Mouse (Mus musculus) cerebellum, adult 18-20 months (tissue): ENCODE measurements around the gene Shank1.

Experiments
- DNase-seq, 2 experiments: peaks; one replicate each; pipeline ENCODE4 v3.0.0; 2021

Gene Shank1

DNA sequence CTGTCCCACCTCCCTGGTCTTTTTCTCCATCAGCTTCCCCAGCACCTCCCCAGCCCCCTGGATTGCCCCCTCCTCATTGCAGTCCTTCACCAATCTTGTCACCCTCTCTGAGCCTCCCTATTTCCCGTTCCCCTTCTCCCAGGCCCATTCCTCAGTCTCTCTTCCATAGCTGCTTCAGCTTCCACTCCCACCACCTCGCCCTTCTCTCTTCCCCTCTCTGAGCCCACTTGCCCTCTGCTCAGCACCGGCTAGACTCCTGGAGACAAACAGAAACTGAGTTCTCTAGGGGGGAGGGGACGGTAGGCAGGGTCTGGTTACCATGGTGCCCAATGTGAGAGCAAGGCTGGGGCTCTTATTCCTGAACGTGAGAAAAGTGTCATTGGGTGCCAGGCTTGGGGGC lies 64.7 kb downstream of the Shank1 start:
- peak in 1 of 2 experiments; percentile 28 for DNase-seq

DNA sequence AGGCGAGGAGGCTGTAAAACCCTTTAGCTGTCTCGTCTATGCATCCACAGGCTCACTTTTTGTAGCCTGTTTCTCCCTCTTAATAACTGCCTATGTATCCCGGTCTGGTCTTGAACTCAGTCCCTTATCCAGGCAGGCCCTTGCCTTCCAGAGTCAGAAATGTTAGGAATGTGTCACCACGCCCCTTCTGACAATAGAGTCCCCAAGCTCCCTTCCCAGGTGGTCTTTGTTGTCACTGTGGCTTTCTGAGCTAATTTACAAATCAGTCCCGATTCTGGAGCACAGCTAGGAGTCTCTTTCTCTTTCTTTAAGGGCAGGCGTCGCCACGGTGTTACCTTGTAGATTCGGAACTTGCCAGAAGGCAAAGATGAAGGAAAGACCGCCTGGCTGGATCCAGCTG lies 65.2 kb downstream of the Shank1 start:
- no peak for DNase-seq

DNA sequence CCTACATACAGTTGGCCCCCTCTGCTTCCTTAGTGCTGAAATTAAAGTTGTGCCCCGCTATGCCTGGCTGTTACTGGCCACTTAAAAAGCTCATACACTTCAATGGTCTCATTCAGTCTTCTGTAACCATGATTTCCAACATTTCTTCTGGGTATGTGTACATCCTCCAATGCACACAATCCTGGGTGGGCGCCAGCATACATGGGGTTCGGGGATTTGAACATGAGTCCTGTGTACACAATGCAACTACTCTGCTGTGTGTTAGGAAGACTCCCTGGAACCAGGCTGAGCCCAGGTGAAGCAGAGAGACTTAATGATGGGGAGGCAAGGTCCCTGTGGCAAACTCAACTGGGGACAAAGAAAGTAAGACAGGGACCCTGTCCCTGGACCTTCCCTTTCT lies 65.7 kb downstream of the Shank1 start:
- no peak for DNase-seq

DNA sequence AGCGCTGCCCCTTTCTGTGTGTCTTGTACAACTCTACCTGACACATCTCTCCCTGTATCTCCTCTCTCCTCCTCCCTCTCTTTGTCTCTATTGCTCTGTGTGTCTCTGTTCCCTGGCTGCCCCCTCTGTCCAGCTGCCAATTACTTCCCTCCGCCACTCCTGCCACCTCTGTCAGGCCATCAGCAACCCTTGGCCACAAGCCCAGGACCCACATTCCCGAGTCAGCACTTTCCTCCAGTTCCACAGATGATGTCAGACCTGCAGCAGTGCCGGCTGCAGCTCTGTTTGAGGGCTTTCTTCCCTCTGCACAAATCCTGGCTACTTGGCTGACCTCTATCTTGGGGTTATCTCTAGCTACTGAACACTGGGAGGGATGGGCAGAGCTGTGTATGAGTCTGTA lies 68.2 kb downstream of the Shank1 start:
- DNase-seq: no peak

DNA sequence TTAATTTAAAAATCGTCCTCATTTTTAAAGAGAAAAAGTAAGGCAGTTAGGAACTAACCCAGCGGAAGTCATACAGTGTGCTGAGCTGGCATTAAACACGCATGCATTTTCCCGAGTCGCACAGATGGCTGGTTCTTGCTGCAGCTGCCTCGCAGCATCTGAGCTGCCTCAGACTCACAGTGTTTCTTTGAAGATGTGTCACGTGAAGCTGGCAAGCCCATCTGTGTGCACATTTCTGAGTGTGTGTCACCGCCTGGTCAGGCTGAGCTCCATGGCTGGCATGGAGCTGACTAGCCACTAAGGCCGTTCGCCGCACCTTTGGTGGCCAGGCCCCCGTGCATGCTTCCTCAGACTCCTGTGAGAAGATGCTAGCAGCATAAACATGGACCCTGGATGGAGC lies 72.5 kb downstream of the Shank1 start:
- no peak for DNase-seq

DNA sequence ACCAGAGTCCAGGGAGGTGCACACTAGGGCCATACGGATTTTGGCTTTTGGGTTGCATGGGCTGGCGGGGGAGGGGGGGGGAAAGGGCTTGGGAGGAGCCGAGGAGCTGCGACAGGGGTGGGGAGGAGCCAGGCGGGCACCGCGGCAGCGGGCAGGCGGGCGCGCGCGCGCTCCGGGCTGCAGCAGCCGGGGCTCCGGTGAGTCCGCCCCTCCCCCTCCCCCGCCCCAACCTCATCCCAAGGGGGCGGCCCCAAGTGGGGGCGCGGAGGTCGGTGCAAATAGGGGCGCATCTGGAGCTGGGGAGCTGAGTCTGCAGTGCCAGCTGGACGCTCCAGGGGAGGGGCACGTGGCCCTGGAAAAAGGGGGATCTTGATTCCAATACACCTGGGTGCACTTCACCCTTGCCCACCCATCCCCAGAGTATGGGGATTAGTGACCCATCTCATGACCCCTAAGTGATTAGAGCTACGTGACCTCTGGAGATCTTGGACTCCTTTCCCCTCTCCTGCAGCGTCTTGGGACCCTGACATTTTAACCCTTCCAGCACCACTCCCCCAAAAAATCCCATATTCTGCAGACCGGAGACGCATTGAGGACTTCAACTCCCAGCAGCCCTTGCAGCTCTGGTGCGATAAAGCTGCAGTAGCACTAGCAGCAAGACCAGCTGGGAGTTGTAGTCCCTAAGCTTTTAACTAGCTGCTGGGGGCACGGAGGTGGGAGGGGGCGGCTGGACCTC lies 74.1 kb downstream of the Shank1 start, which contains the start of gene Syt3:
Gene Syt3 (plus strand): TSS at position 123 of the 736 bp plus-strand sequence.
- peak; percentile 87 to 89 for DNase-seq

DNA sequence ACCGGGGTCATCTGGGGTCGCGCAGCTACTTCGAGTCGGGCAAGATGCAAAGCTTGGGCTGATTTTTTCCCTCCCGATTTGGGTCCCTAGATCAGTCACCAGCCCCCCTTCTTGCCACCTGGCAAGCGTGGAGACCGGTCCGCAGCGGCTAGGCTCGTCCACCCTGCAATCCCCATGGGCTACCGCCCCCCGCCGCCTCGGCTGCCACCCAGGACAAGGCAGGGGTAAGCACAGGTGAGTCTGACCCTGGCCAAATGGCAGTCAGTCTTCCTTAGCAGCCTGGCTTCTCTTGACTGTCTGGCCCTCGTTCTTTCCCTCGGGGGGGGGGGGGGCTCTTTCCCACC lies 74.6 kb downstream of the Shank1 start:
- no peak for DNase-seq

DNA sequence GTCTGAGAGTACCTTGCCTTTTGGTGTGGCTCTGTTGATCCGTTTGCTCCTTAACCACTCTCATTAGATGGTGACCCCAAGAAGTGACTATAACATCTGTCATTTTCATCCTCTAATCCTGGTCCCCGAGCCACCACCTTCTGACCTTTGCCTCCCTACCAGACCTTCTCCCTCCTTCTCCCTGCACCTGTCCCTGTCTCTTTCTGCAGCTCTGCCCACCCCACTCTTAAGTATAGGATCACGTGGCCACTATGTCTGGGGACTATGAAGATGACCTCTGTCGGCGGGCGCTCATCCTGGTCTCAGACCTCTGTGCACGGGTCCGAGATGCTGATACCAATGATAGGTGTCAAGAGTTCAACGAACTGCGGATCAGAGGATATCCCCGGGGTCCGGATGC lies 75.7 kb downstream of the Shank1 start, which contains the start of gene 1700008O03Rik:
Gene 1700008O03Rik (minus strand): TSS at position 101 of the 400 bp plus-strand sequence.
- no peak for DNase-seq

DNA sequence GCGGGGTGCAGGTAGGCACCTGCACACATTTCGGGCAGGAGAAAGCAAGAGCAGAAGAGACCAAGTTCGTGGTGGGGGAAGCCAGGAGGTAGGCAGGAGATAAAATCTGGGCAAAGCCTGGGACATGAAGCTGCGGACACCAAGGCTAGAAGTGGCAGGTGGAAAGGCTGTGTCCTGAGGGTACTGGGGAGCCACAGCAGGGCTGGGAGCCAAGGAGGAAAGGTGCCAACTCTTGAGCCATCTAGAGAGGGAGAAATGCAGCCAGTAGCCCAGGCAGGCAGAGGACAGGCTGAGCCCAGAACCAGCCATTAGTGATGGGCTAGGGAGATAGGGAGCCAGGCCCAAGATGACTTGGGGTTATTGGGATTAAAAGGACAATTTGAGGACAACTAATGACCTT lies 81.8 kb downstream of the Shank1 start:
- DNase-seq: peak; percentile 93 to 96

DNA sequence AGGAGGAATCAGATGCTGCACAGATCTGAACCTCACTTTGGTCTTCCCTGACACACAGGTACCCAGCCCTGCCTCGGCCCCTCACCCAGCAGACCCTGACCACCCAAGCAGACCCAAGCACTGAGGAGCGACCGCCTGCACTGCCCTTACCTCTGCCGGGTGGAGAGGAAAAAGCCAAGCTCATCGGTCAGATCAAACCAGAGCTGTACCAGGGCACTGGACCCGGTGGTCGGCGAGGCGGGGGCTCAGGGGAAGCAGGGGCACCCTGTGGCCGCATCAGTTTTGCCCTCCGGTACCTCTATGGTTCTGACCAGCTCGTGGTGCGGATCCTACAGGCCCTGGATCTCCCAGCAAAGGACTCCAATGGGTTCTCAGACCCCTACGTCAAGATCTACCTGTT lies 82.3 kb downstream of the Shank1 start:
- no peak for DNase-seq

DNA sequence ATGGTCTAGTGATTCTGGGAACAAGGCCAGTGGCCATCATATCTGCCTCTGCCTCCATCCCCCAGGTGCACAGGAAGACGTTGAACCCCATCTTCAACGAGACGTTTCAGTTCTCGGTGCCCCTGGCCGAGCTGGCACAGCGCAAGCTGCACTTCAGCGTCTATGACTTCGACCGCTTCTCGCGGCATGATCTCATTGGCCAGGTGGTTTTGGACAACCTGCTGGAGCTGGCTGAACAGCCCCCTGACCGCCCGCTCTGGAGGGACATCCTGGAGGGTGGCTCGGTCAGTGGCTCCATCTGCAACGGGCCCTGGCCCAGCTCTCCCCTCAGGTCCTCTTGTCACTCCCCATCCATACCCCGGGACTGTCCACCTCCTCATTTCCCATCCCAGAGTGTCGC lies 83.2 kb downstream of the Shank1 start:
- no peak for DNase-seq

DNA sequence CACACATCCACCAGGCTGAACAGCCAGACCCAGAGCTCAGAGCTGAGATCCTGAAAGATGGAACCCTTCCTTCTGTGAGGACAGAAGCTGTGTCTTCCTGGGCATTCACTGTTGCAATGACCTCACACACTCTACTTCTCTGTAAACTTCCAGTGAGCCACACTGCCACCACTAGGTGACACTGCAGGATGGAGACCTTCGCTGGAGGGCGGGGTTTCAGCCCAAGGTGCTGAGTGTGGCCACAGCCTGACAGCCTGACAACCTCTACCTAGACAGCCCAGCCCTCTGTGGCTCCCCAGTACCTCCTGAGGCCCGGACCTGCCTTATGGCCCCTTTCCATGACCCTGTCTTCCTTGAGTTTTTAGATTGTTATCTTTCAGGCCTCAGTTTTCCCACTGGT lies 88.5 kb downstream of the Shank1 start:
- peak; percentile 73 to 80 for DNase-seq

DNA sequence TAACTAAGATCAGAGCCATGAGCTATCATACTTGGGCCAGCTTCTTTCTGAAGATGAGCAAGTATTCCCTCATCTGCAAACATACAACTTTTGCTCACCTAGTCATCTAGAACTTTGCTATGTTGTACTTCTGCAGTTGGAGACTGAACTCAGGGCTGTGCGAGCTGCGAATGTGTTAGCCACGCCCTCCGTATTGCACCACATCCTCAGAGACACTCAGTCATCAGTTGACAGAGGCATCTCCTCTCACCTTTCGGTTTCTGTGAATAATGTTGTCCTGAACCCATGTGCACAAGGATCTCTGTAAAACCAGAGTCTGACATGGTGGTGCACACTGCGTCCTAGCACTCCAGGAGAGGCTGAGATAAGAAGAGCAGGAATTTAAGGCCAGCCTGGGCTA lies 91.6 kb downstream of the Shank1 start:
- no peak for DNase-seq

DNA sequence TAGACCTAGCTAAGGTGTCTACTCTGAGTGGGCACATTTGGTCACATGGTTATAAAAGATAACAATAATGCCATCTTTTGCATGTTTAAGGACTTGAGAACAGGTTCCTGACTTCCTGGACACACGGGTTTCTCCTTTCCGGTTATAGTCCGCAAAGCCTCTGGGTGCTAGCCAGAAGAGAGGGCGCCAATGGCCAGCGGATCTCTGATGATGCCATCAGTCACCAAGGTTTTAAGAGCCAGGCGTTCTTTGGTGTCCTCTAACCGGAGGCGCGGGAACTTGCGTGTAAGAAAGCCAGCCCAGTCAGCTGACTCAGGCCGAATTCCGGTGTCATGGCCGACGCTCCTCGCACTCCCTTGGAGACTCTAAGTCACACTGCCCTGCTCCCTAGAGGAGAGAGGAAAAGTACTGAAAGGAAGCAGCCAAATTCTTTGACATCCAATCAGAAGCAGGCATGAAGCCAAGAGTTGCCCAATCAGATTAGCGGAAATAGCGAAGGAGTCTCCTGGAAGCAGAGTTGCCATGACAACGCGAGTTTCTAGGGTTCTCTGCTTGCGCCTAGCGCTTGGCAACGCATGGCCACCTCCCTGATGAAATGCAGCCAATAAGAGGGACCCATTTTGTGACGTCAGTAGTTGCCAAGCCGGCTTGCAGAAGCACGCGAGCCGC lies 95.4 kb downstream of the Shank1 start:
- DNase-seq: peak; percentile 93 to 98

DNA sequence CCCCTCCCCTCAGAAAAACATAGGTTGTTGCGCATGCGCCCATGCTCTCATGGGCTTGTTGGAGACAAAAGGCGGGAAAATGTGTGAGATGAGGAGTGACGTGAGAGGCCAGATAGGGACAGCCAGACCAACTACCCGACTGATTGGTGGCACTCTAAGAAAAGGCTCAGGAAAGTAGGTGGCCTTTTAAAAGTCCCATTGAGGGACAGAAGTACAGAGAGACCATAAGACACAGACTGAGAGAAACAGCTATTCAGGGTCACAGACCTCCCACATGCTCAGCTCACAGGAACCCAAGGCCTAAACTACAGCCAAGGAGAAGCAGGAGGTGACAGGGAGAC lies 95.9 kb downstream of the Shank1 start:
- no peak for DNase-seq
